8 mouse cellular contexts compared by ENCODE assay signal in genomic region chr4:99714904-99715782, GRCm38 (mm10). TPM values are rescaled to one million over a fixed set of nuclear protein-coding genes. Genes with fewer than 3 reads are reported as not detected.
DNase-seq lines count a peak whose midpoint lies in the region; ATAC-seq and TF ChIP-seq lines count a peak whose summit lies in the region.

Gene Alg6 (plus strand): TSS chr4:99715664.

- peaks cover 14% of the 10 kb centered on the region for H3K36me3 ChIP-seq in megakaryocyte, embryonic 14.5 days (replicated peaks; ENCODE audit: low read length)

- TF ChIP-seq CTCF in cortical plate, adult 2 months (IDR thresholded peaks at IDR 0.05; ENCODE audit: extremely low read depth, insufficient read depth, low read length): no peak

- peaks cover 2% of the 10 kb centered on the region for H3K4me1 ChIP-seq in cortical plate, adult 2 months (ENCODE audit: control insufficient read depth, insufficient read depth, low read length)
- H3K4me1 ChIP-seq in megakaryocyte, embryonic 14.5 days: peaks cover 35% of the 10 kb centered on the region

- peak within 1 kb of the TSS; percentile 80 for H3K4me3 ChIP-seq in cortical plate, adult 2 months (ENCODE audit: insufficient read depth, low read length)
- H3K4me3 ChIP-seq in megakaryocyte, embryonic 14.5 days (replicated peaks): peak within 1 kb of the TSS; percentile 97

- peak; percentile 96 for DNase-seq in gastrocnemius, adult 8-10 months (ENCODE audit: low spot score in 2 of 2)
- DNase-seq in hindlimb bud, embryonic 11.5 days (ENCODE audit: extremely low spot score, low read depth, low spot score): peak; percentile 70
- peak; percentile 89 to 93 for DNase-seq in left cerebral cortex, adult 8-10 months (ENCODE audit: low spot score in 2 of 2)
- DNase-seq in right cerebral cortex, postnatal 10 days (ENCODE audit: low spot score in 2 of 2): peak; percentile 94 to 96
- DNase-seq in urinary bladder, postnatal 25 days (ENCODE audit: low spot score): peak; percentile 99

- H3K9me3 ChIP-seq in megakaryocyte, embryonic 14.5 days: no peaks in the 10 kb centered on the region

- H3K27me3 ChIP-seq in megakaryocyte, embryonic 14.5 days (replicated peaks): peaks cover 2% of the 10 kb centered on the region

- peak; percentile 84 for ATAC-seq in activated CD4-positive, CD25-positive, alpha-beta regulatory T cell, adult 4 months

- peak; percentile 61; the same call in 1 of the 2 replicates for TF ChIP-seq POLR2A in cortical plate, adult 2 months (IDR thresholded peaks at IDR 0.05; ENCODE audit: extremely low read depth, insufficient read depth, low read length)

- H3K27ac ChIP-seq in cortical plate, adult 2 months (ENCODE audit: insufficient read depth, low read length): no peak within 1 kb of the TSS

RNA-seq across cellular contexts. Expression of gene Alg6, which starts in this region (rescaled TPM):
- polyA plus RNA-seq in activated CD4-positive, CD25-positive, alpha-beta regulatory T cell, adult 4 months (2017; shearing (Covaris generic)): 10 to 100 TPM; 10.4 to 10.5 TPM
- polyA plus RNA-seq in cortical plate, adult 2 months (2012; rRNA removed): 13.3 TPM in 2 replicates
- total RNA-seq in gastrocnemius, adult 8-10 months (2022): 1 to 10 TPM; 4.3 to 8.4 (median 6.1) TPM
- total RNA-seq in left cerebral cortex, adult 8-10 months (2022): 10 to 100 TPM; 10.1 to 15.9 (median 13.0) TPM
- polyA plus RNA-seq in megakaryocyte, embryonic 14.5 days (2012; ENCODE audit: insufficient read depth, low replicate concordance): not detected in 2 replicates
